Mouse (Mus musculus): ENCODE data around the gene Tnfsf13.

DNA sequence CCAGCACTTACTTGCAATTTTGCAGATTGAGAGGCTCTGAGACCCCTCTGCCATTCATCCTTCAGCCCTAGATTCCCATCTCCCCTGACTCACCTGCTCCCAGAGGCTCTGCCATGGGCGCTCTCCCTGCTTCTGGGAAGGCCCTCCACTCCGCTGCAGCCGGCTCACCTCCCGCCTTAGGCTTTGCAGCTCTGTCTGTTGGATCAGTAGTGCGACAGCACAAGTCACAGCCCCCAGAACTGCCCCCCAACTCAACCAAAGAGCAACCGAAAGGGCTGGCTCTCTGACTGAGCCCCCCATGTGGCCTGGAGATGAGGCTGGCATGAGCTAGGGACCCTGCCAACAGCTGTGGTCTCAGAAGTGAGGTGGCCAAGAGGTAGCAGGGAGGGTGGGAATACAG is 648 bp downstream of the Tnfsf13 start:
- TF ChIP-seq MAFK (IDR thresholded peaks at IDR 0.05; ENCODE audit: insufficient read depth, low read depth, low read length) (no peak), CHD2 (IDR thresholded peaks at IDR 0.05; ENCODE audit: low read depth, low read length) (no peak), ZC3H11A (IDR thresholded peaks at IDR 0.05; ENCODE audit: borderline replicate concordance, low read depth, low read length) (no peak), HCFC1 (IDR thresholded peaks at IDR 0.05; ENCODE audit: borderline replicate concordance, insufficient read depth, low read length) (no peak), ZNF384 (IDR thresholded peaks at IDR 0.05; ENCODE audit: low read depth, low read length) (no peak)
